Mouse (Mus musculus) kidney, adult 2 months (tissue): ENCODE results near the gene Kazn.

Experiments
- CTCF ChIP-seq: fragments of 200-500 bp; conservative IDR thresholded peaks from 2 replicates; pipeline ENCODE4 v1.5.1; 2011; ENCODE audit warnings: low read depth, mild to moderate bottlenecking, control low read depth, low read length, moderate library complexity, mixed read lengths; ENCODE audit not compliant: insufficient read depth, insufficient read length
- POLR2A ChIP-seq: fragments of 200-500 bp; IDR thresholded peaks from one replicate; pipeline ENCODE4 v1.6.1; 2011; ENCODE audit warnings: low read depth, low read length, control low read depth

DNA sequence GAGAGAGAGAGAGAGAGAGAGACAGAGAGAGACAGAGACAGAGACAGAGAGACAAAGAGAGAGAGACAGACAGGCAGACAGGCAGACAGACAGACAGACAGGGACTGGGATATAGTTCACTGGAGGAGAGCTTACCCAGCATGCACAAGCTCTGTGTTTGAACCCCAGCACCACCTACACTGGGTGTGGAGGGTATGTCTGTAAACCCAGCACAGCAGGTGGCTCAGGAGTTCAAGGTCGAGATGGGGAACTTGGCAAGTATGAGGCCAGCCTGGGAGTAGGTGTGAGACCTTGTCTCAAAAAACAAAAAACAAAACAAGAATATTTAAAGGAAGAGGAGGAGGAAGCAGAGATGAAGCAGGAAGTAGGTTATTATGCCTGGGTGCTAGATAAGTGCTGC is 162.3 kb downstream of the Kazn start:
- TF ChIP-seq CTCF (no peak), POLR2A (no peak)
